Mouse (Mus musculus) midbrain, embryonic 11.5 days (tissue): Measurements from ENCODE around the gene Olfr1013. TPM values are rescaled to one million over a fixed set of nuclear protein-coding genes. Genes with fewer than 3 reads are reported as not detected.

Experiments used
- ATAC-seq: fragments of 200-750 bp; cut with Nextera tagmentation; 2 replicates; pipeline ENCODE4 v1.8.0; 2017; ENCODE audit warnings: moderate TSS enrichment, moderate library complexity; ENCODE audit not compliant: low FRiP score
- DNase-seq: peaks from one replicate; pipeline ENCODE4 v3.0.0; 2015; ENCODE audit warnings: low spot score; ENCODE audit errors: missing footprints
- H3K27ac ChIP-seq: fragments of 300-500 bp; sonication (generic); 2 replicates; pipeline ENCODE4 v1.5.1; 2014; ENCODE audit warnings: low read depth, low read length
- H3K27me3 ChIP-seq: fragments of 300-500 bp; sonication (generic); 2 replicates; pipeline ENCODE4 v1.6.1; 2014; ENCODE audit warnings: mild to moderate bottlenecking, low read length, moderate library complexity, mixed read lengths; ENCODE audit not compliant: control insufficient read depth, insufficient read depth
- H3K36me3 ChIP-seq: fragments of 300-500 bp; sonication (generic); 2 replicates; pipeline ENCODE4 v1.6.1; 2014; ENCODE audit warnings: mild to moderate bottlenecking, low read length, moderate library complexity, mixed read lengths; ENCODE audit not compliant: control insufficient read depth, insufficient read depth
- H3K4me1 ChIP-seq: fragments of 300-500 bp; sonication (generic); 2 replicates; pipeline ENCODE4 v1.6.1; 2014; ENCODE audit warnings: low read length; ENCODE audit not compliant: control insufficient read depth, insufficient read depth
- H3K4me2 ChIP-seq: fragments of 300-500 bp; sonication (generic); 2 replicates; pipeline ENCODE4 v1.6.1; 2014; ENCODE audit warnings: mild to moderate bottlenecking, moderate library complexity
- H3K4me3 ChIP-seq: fragments of 300-500 bp; sonication (generic); 2 replicates; pipeline ENCODE4 v1.5.1; 2014; ENCODE audit warnings: low read depth, low read length
- H3K9ac ChIP-seq: fragments of 300-500 bp; sonication (generic); 2 replicates; pipeline ENCODE4 v1.6.1; 2014; ENCODE audit warnings: low read length
- H3K9me3 ChIP-seq: fragments of 300-500 bp; sonication (generic); 2 replicates; pipeline ENCODE4 v1.6.1; 2016; ENCODE audit warnings: low read length; ENCODE audit not compliant: control insufficient read depth
- polyA plus RNA-seq: library from polyadenylated mRNA; unstranded; fragments of >200 nt; fragmentation: Nextera tagmentation; extraction: Ambion mirVana; gene quantifications from 2 replicates; pipeline ENCODE4 v1.2.1, GENCODE M21; 2014

The Olfr1013 gene
- polyA plus RNA-seq, 1 experiment from 2014 or later, result not detected

DNA sequence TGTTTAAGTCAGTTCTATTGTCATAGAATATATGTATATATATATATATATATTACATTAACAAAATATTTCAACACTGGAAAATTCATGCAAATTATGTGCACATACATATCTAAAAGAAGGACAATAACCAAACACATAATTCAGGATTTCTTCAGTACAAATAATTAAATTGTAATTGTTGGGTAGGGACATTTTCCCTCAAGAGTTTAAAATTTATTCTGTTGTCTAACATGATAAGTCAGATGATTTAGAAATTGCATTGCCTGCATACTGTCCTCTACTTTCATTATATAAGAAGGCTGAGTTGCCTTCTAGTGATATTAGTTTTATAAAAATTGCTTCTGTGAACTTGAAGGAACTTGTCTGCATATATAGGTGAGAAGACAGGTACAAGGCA lies 51.3 kb downstream of the Olfr1013 start, which contains the start of gene Olfr1018:
TSS of gene Olfr1018 (plus strand) at position 301 of the 400 bp plus-strand sequence.
- H3K27me3 ChIP-seq, result no peaks in the 10 kb centered on the region
- ATAC-seq (no peak), DNase-seq (no peak)
- no peaks in the 10 kb centered on the region for H3K4me1 ChIP-seq
- H3K9me3 ChIP-seq, result no peaks in the 10 kb centered on the region
- H3K4me2 ChIP-seq, result no peak within 1 kb of the TSS
- H3K36me3 ChIP-seq, result no peaks in the 10 kb centered on the region
- H3K9ac ChIP-seq, result no peak within 1 kb of the TSS
- H3K27ac ChIP-seq, result no peak within 1 kb of the TSS
- H3K4me3 ChIP-seq, result no peak within 1 kb of the TSS

Other genes with a start within 250 kb of the Olfr1013 start
- gene 4833423E24Rik, start 248.1 kb upstream of the Olfr1013 start, polyA plus RNA-seq, result not detected in 2 replicates
- not detected in 2 replicates for gene Olfr996, start 187.9 kb upstream of the Olfr1013 start, polyA plus RNA-seq
- gene Olfr998, start 178.2 kb upstream of the Olfr1013 start, polyA plus RNA-seq, result not detected in 2 replicates
- gene Olfr1000, start 155.2 kb upstream of the Olfr1013 start, polyA plus RNA-seq, result not detected in 2 replicates
- not detected in 2 replicates for gene Olfr1002, start 116.4 kb upstream of the Olfr1013 start, polyA plus RNA-seq
- gene Olfr154, start 102.6 kb upstream of the Olfr1013 start, polyA plus RNA-seq, result not detected in 2 replicates
- gene Olfr1006, start 88.3 kb upstream of the Olfr1013 start, polyA plus RNA-seq, result not detected in 2 replicates
- not detected in 2 replicates for gene Olfr1008, start 77.7 kb upstream of the Olfr1013 start, polyA plus RNA-seq
- not detected in 2 replicates for gene Olfr1009, start 51.7 kb upstream of the Olfr1013 start, polyA plus RNA-seq
- not detected in 2 replicates for gene Olfr1012, start 4.3 kb upstream of the Olfr1013 start, polyA plus RNA-seq
- not detected in 2 replicates for gene Olfr1014, start 5.6 kb downstream of the Olfr1013 start, polyA plus RNA-seq
- gene Olfr1015, start 14.9 kb downstream of the Olfr1013 start, polyA plus RNA-seq, result not detected in 2 replicates
- not detected in 2 replicates for gene Olfr1016, start 35.4 kb downstream of the Olfr1013 start, polyA plus RNA-seq
- gene Olfr1018, start 51.4 kb downstream of the Olfr1013 start, polyA plus RNA-seq, result not detected in 2 replicates
- gene Olfr1019, start 78.4 kb downstream of the Olfr1013 start, polyA plus RNA-seq, result not detected in 2 replicates
- gene Olfr1020, start 79.9 kb downstream of the Olfr1013 start, polyA plus RNA-seq, result not detected in 2 replicates
- not detected in 2 replicates for gene Olfr1022, start 101.5 kb downstream of the Olfr1013 start, polyA plus RNA-seq
- gene Olfr1023, start 118.5 kb downstream of the Olfr1013 start, polyA plus RNA-seq, result not detected in 2 replicates
- not detected in 2 replicates for gene Olfr1024, start 138.0 kb downstream of the Olfr1013 start, polyA plus RNA-seq
- not detected in 2 replicates for gene Olfr1025-ps1, start 148.1 kb downstream of the Olfr1013 start, polyA plus RNA-seq
- not detected in 2 replicates for gene Olfr1026, start 154.5 kb downstream of the Olfr1013 start, polyA plus RNA-seq
- not detected in 2 replicates for gene Olfr1028, start 183.3 kb downstream of the Olfr1013 start, polyA plus RNA-seq
- not detected in 2 replicates for gene Olfr1029, start 206.8 kb downstream of the Olfr1013 start, polyA plus RNA-seq
- gene Olfr1030, start 212.2 kb downstream of the Olfr1013 start, polyA plus RNA-seq, result not detected in 2 replicates
- gene Olfr1031, start 223.2 kb downstream of the Olfr1013 start, polyA plus RNA-seq, result not detected in 2 replicates
- gene Olfr1032, start 238.4 kb downstream of the Olfr1013 start, polyA plus RNA-seq, result not detected in 2 replicates